Mouse (Mus musculus) intestine, embryonic 16.5 days (tissue): ENCODE measurements around the gene Sipa1l1. TPM values are rescaled to one million over a fixed set of nuclear protein-coding genes. Genes with fewer than 3 reads are reported as not detected.

Experiments used
- ATAC-seq: fragments of 200-750 bp; cut with Nextera tagmentation; 2 replicates; pipeline ENCODE4 v1.8.0; 2017; ENCODE audit warnings: moderate TSS enrichment, moderate library complexity
- H3K27ac ChIP-seq: fragments of 300-500 bp; sonication (generic); 2 replicates; pipeline ENCODE4 v1.5.1; 2014; ENCODE audit warnings: mild to moderate bottlenecking, low read length
- H3K27me3 ChIP-seq: fragments of 300-500 bp; sonication (generic); replicated peaks from 2 replicates; pipeline ENCODE4 v1.6.1; 2014; ENCODE audit warnings: low read length, control low read depth, mixed read lengths; ENCODE audit not compliant: control insufficient read depth, insufficient read depth
- H3K36me3 ChIP-seq: fragments of 300-500 bp; sonication (generic); 2 replicates; pipeline ENCODE4 v1.6.1; 2014; ENCODE audit warnings: low read length, control low read depth; ENCODE audit not compliant: control insufficient read depth, insufficient read depth
- H3K4me1 ChIP-seq: fragments of 300-500 bp; sonication (generic); 2 replicates; pipeline ENCODE4 v1.6.1; 2014; ENCODE audit warnings: low read length, control low read depth, mixed read lengths; ENCODE audit not compliant: control insufficient read depth, insufficient read depth
- H3K4me2 ChIP-seq: fragments of 300-500 bp; sonication (generic); 2 replicates; pipeline ENCODE4 v1.6.1; 2014; ENCODE audit warnings: low read depth, low read length, control low read depth
- H3K4me3 ChIP-seq: fragments of 300-500 bp; sonication (generic); 2 replicates; pipeline ENCODE4 v1.5.1; 2014; ENCODE audit warnings: mild to moderate bottlenecking, low read length
- H3K9ac ChIP-seq: fragments of 300-500 bp; sonication (generic); 2 replicates; pipeline ENCODE4 v1.6.1; 2014; ENCODE audit warnings: low read depth, low read length
- H3K9me3 ChIP-seq: fragments of 300-500 bp; sonication (generic); 2 replicates; pipeline ENCODE4 v1.6.1; 2016; ENCODE audit warnings: low read length, control low read depth; ENCODE audit not compliant: control insufficient read depth
- WGBS: fragments of 180-500 bp; shearing (Covaris S2); extraction: QIAGEN DNeasy Blood & Tissue Kit; methylation state at CpG from one replicate; pipeline ENCODE4 v1.1.7; 2014; 5-methylcytosine and 5-hydroxymethylcytosine counted together
- polyA plus RNA-seq: library from polyadenylated mRNA; unstranded; fragments of >200 nt; fragmentation: Nextera tagmentation; extraction: Ambion mirVana; gene quantifications from 2 replicates; pipeline ENCODE4 v1.2.1, GENCODE M21; 2015

Gene Sipa1l1
- polyA plus RNA-seq, 1 experiment from 2014 or later = 21.2 TPM

GRCm38 (mm10) chr12:82448129-82448815, 279.2 kb downstream of the Sipa1l1 start:
- no peaks in the 10 kb centered on the region for H3K36me3 ChIP-seq
- H3K9ac ChIP-seq = no peak overlapping the region
- H3K4me1 ChIP-seq = no peaks in the 10 kb centered on the region
- no peaks in the 10 kb centered on the region for H3K27me3 ChIP-seq
- no peaks in the 10 kb centered on the region for H3K9me3 ChIP-seq
- no peak overlapping the region for H3K27ac ChIP-seq
- H3K4me2 ChIP-seq = no peak overlapping the region
- ATAC-seq = no peak
- WGBS = 82% methylated on average over 9 of the region's 9 CpGs
- no peak overlapping the region for H3K4me3 ChIP-seq

DNA sequence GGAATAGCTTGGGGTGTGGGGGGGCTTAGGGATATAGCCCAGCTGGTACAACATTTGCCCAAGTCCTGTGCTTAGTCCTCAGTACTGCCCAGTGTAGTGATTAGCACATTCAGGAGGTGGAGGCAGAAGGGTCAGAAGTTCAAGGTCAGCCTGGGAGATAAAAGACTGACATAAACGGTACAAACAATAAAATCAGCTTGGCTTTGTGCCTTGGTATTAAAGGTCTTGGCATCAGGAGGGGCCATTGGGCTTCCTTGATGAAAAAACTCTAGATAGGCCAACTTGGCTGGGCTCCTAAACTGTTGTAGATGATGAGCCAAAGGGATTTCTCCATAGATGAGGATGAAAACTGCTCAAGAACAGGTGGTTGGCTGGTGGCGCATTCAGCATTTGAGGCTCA, 283.3 kb downstream of the Sipa1l1 start:
- H3K36me3 ChIP-seq = no peaks in the 10 kb centered on the region
- no peaks in the 10 kb centered on the region for H3K9me3 ChIP-seq
- H3K4me1 ChIP-seq = no peaks in the 10 kb centered on the region
- H3K4me3 ChIP-seq = no peak overlapping the region
- H3K9ac ChIP-seq = no peak overlapping the region
- H3K27me3 ChIP-seq = no peaks in the 10 kb centered on the region
- 71% methylated on average over 2 of the region's 2 CpGs for WGBS
- no peak for ATAC-seq
- H3K4me2 ChIP-seq = no peak overlapping the region
- H3K27ac ChIP-seq = no peak overlapping the region

DNA sequence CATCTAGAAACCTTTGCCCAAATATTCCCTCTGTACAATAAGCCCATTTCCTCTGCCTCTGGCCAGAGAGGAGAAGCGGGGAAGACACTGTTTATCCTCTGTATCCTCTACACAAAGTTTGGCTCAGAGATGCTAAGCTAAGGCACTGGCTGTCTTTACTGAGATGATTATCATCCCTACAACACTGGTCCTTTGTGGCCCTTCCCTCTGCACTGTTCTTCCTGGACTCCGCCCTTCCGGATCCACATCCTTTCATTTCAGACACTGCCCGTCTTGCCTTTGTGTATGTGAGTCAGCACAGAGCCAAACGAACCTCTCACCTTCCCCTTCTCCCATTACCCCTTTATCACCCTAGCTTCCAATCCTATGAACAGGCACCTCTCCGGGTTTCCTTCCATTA, 285.3 kb downstream of the Sipa1l1 start:
- Histone ChIP-seq H3K36me3 (no peaks in the 10 kb centered on the region), H3K9me3 (no peaks in the 10 kb centered on the region), H3K4me1 (no peaks in the 10 kb centered on the region), H3K4me3 (no peak overlapping the region), H3K4me2 (no peak overlapping the region), H3K27me3 (no peaks in the 10 kb centered on the region), H3K27ac (no peak overlapping the region), H3K9ac (no peak overlapping the region)
- 75% methylated on average over 6 of the region's 6 CpGs for WGBS
- ATAC-seq = peak; percentile 27; the same call in 1 of the 2 replicates

DNA sequence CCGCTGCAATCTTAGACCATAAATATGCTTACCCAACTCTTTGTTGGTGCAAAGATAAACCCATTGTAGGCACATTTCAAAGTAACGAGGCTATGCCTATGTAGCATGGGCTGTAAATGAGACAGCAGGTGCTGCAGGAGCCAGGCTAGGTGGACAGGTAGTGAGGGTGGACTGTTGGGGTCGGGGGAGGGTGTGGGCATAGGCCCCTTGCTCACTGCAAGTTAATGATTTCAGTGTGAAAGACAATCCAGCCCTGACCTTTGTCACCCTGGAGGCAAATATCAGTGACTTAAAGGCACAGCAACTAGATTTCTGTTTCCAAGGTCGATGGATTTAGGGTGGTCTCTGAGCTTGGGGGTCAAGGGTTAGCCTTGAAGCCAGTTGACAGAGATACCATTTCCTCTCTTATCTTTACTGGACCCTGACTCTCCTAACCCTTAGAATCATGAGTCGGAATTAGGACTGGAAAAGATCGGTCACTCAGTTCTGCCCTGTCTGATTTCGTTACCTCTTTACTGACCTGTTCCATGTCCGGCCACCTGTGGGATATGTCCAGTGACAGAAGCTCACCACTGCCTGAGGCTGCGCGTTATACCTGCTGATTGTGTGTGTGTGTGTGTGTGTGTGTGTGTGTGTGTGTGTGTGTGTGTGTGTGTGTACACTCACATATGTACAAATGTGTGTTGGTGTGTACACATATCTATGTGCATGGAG, 286.7 kb downstream of the Sipa1l1 start:
- WGBS = 56% methylated on average over 10 of the region's 10 CpGs
- Histone ChIP-seq H3K9ac (no peak overlapping the region), H3K27ac (peak overlapping the region; percentile 51), H3K4me1 (no peaks in the 10 kb centered on the region), H3K36me3 (no peaks in the 10 kb centered on the region), H3K9me3 (no peaks in the 10 kb centered on the region), H3K4me2 (peak overlapping the region; percentile 26; the same call in 1 of the 2 replicates), H3K27me3 (no peaks in the 10 kb centered on the region), H3K4me3 (no peak overlapping the region)
- peak; percentile 74 for ATAC-seq

DNA sequence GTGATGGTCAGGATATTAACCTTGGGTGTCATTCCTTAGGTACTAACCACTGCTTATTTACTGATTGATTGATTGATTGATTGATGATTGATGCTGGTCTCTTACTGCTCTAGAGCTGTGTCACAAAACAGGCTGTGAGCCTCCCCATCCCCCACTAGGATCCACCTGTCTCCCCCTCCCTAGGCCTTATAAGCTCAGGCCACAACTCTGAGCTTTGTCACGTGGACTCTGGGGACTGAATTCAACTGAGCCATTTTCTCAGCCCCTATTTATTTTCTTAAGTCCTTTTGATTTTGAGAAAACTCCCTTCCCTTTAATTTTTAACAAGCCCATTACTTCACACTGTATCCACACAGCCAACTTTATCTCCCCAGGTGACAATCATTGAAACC, 287.3 kb downstream of the Sipa1l1 start:
- no peak overlapping the region for H3K4me2 ChIP-seq
- no peaks in the 10 kb centered on the region for H3K36me3 ChIP-seq
- 60% methylated on average over 1 of the region's 1 CpGs for WGBS
- no peak overlapping the region for H3K27ac ChIP-seq
- no peak overlapping the region for H3K4me3 ChIP-seq
- no peaks in the 10 kb centered on the region for H3K4me1 ChIP-seq
- H3K9ac ChIP-seq = no peak overlapping the region
- no peaks in the 10 kb centered on the region for H3K27me3 ChIP-seq
- ATAC-seq = peak; percentile 27
- H3K9me3 ChIP-seq = no peaks in the 10 kb centered on the region

GRCm38 (mm10) chr12:82457609-82458008, 288.5 kb downstream of the Sipa1l1 start:
- Histone ChIP-seq H3K4me2 (no peak overlapping the region), H3K27ac (no peak overlapping the region), H3K9ac (no peak overlapping the region), H3K36me3 (no peaks in the 10 kb centered on the region), H3K4me1 (no peaks in the 10 kb centered on the region), H3K4me3 (no peak overlapping the region), H3K27me3 (no peaks in the 10 kb centered on the region), H3K9me3 (no peaks in the 10 kb centered on the region)
- 77% methylated on average over 6 of the region's 6 CpGs for WGBS
- ATAC-seq = no peak

DNA sequence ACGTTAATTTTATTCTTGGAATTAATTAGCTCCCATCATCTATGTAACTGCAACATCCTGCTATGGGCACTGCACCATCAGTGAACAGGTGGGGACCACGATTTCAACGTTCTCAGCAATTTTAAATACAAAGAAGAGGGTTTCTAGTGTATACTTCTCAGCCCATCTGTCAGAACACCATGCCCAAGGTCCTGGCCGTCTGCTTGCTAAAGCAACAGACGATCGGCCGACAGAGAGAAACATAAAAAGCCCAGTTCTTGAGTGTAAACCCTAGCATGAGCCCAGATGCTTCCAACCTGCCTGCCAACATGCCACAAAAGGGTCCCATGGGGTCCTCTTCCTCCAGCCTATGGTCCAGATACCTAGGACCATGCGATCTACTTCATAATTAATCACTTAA, 288.9 kb downstream of the Sipa1l1 start:
- ATAC-seq = no peak

GRCm38 (mm10) chr12:82467234-82467633, 298.1 kb downstream of the Sipa1l1 start:
- no peak overlapping the region for H3K27ac ChIP-seq
- 58% methylated on average over 5 of the region's 5 CpGs for WGBS
- no peak overlapping the region for H3K4me2 ChIP-seq
- peaks cover 16% of the 10 kb centered on the region for H3K4me1 ChIP-seq
- no peak for ATAC-seq
- no peak overlapping the region for H3K9ac ChIP-seq
- H3K27me3 ChIP-seq = no peaks in the 10 kb centered on the region
- no peak overlapping the region for H3K4me3 ChIP-seq
- H3K9me3 ChIP-seq = no peaks in the 10 kb centered on the region
- no peaks in the 10 kb centered on the region for H3K36me3 ChIP-seq

More for the DNA sequence above, 288.9 kb downstream of the Sipa1l1 start:
- H3K27ac ChIP-seq = no peak overlapping the region
- no peak overlapping the region for H3K4me2 ChIP-seq
- H3K4me3 ChIP-seq = no peak overlapping the region
- no peaks in the 10 kb centered on the region for H3K27me3 ChIP-seq
- no peaks in the 10 kb centered on the region for H3K9me3 ChIP-seq
- no peaks in the 10 kb centered on the region for H3K4me1 ChIP-seq
- no peaks in the 10 kb centered on the region for H3K36me3 ChIP-seq
- no peak overlapping the region for H3K9ac ChIP-seq
- 90% methylated on average over 8 of the region's 8 CpGs for WGBS

- no peak overlapping the region for H3K4me3 ChIP-seq
- no peak for ATAC-seq
- H3K27me3 ChIP-seq = no peaks in the 10 kb centered on the region
- no peak overlapping the region for H3K27ac ChIP-seq
- 63% methylated on average over 2 of the region's 2 CpGs for WGBS
- H3K4me2 ChIP-seq = no peak overlapping the region
- H3K36me3 ChIP-seq = no peaks in the 10 kb centered on the region
- H3K4me1 ChIP-seq = peaks cover 16% of the 10 kb centered on the region
- H3K9me3 ChIP-seq = no peaks in the 10 kb centered on the region
- no peak overlapping the region for H3K9ac ChIP-seq
Measured at GRCm38 (mm10) chr12:82467641-82468040, 298.5 kb downstream of the Sipa1l1 start.
